Mouse (Mus musculus) kidney, adult 2 months (tissue): Measurements from ENCODE around the gene Zfp14.

Source experiments
- CTCF ChIP-seq: fragments of 200-500 bp; conservative IDR thresholded peaks from 2 replicates; pipeline ENCODE4 v1.5.1; 2011; ENCODE audit warnings: low read depth, mild to moderate bottlenecking, control low read depth, low read length, moderate library complexity, mixed read lengths; ENCODE audit not compliant: insufficient read depth, insufficient read length
- POLR2A ChIP-seq: fragments of 200-500 bp; IDR thresholded peaks from one replicate; pipeline ENCODE4 v1.6.1; 2011; ENCODE audit warnings: low read depth, low read length, control low read depth

DNA sequence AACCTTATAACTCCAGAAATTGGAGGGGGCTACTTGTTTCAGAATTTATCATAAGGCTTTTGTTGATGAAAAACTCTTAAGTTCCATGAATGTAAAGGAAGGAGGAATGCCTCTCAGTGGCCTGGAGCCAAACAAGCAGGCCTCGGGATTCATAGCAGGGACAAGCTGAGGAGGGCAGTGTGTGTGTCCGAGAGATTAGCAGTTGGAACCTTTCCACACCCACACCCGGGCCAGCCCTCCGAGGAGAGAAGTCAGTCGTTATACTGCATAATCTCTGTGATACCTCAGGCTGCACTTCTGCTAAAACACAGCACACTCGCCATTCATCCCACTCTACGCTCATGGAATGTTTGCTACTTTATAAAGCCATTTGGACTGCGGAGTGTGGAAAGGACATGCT, 27.4 kb downstream of the Zfp14 start:
- TF ChIP-seq CTCF (no peak), POLR2A (no peak)
